Mouse (Mus musculus) forebrain, embryonic 12.5 days (tissue): ENCODE measurements around the gene Sh2d5. TPM values are rescaled to one million over a fixed set of nuclear protein-coding genes. Genes with fewer than 3 reads are reported as not detected.

Source experiments
- ATAC-seq: fragments of 200-750 bp; cut with Nextera tagmentation; 2 replicates; pipeline ENCODE4 v1.8.0; 2017; ENCODE audit warnings: moderate TSS enrichment; ENCODE audit not compliant: low FRiP score
- H3K27ac ChIP-seq: fragments of 300-500 bp; sonication (generic); 2 replicates; pipeline ENCODE4 v1.5.1; 2016; ENCODE audit warnings: mild to moderate bottlenecking
- H3K27me3 ChIP-seq: fragments of 300-500 bp; sonication (generic); 2 replicates; pipeline ENCODE4 v1.6.1; 2016; ENCODE audit warnings: mild to moderate bottlenecking
- H3K36me3 ChIP-seq: fragments of 300-500 bp; sonication (generic); replicated peaks from 2 replicates; pipeline ENCODE4 v1.6.1; 2016; ENCODE audit warnings: mild to moderate bottlenecking
- H3K4me1 ChIP-seq: fragments of 300-500 bp; sonication (generic); 2 replicates; pipeline ENCODE4 v1.6.1; 2016
- H3K4me2 ChIP-seq: fragments of 300-500 bp; sonication (generic); 2 replicates; pipeline ENCODE4 v1.6.1; 2016; ENCODE audit warnings: mild to moderate bottlenecking, moderate library complexity
- H3K4me3 ChIP-seq: fragments of 300-500 bp; sonication (generic); replicated peaks from 2 replicates; pipeline ENCODE4 v1.5.1; 2016; ENCODE audit warnings: mild to moderate bottlenecking
- H3K9ac ChIP-seq: fragments of 300-500 bp; sonication (generic); 2 replicates; pipeline ENCODE4 v1.6.1; 2016; ENCODE audit warnings: mild to moderate bottlenecking
- H3K9me3 ChIP-seq: fragments of 300-500 bp; sonication (generic); 2 replicates; pipeline ENCODE4 v1.6.1; 2016
- WGBS: fragments of 180-500 bp; shearing (Covaris S2); methylation state at CpG from one replicate; pipeline ENCODE4 v1.1.7; 2016; 5-methylcytosine and 5-hydroxymethylcytosine counted together
- polyA plus RNA-seq: library from polyadenylated mRNA; unstranded; fragments of >200 nt; fragmentation: Nextera tagmentation; extraction: Ambion mirVana; gene quantifications from 2 replicates; pipeline ENCODE4 v1.2.1, GENCODE M21; 2016

Gene Sh2d5
- polyA plus RNA-seq, result 1.3 and 1.6 TPM in 2 replicates

GRCm38 (mm10) chr4:138250088-138250960, at the start of gene Sh2d5, which contains the start of gene Kif17:
TSS of gene Sh2d5 (plus strand) at chr4:138250403.
TSS of gene Kif17 (plus strand) at chr4:138250435.
- H3K9ac ChIP-seq, result peak within 1 kb of the TSS; percentile 38
- WGBS, result 1% methylated on average over 58 of the region's 74 CpGs
- peaks cover 26% of the 10 kb centered on the region for H3K36me3 ChIP-seq
- ATAC-seq, result peak; percentile 88
- peaks cover 74% of the 10 kb centered on the region for H3K27me3 ChIP-seq
- H3K27ac ChIP-seq, result 0 out of 2 replicates have a peak within 1 kb of the TSS, but pooled peaks have one; percentile 6
- H3K4me1 ChIP-seq, result peaks cover 37% of the 10 kb centered on the region
- peak within 1 kb of the TSS; percentile 94 for H3K4me2 ChIP-seq
- H3K4me3 ChIP-seq, result peak within 1 kb of the TSS; percentile 56
- no peaks in the 10 kb centered on the region for H3K9me3 ChIP-seq

- no peak overlapping the region for H3K27ac ChIP-seq
- H3K9me3 ChIP-seq, result no peaks in the 10 kb centered on the region
- no peaks in the 10 kb centered on the region for H3K27me3 ChIP-seq
- no peak overlapping the region for H3K9ac ChIP-seq
- H3K36me3 ChIP-seq, result peaks cover 92% of the 10 kb centered on the region
- 90% methylated on average over 3 of the region's 3 CpGs for WGBS
- ATAC-seq, result no peak
- H3K4me1 ChIP-seq, result no peaks in the 10 kb centered on the region
- H3K4me2 ChIP-seq, result no peak overlapping the region
- no peak overlapping the region for H3K4me3 ChIP-seq
Observed at GRCm38 (mm10) chr4:138200769-138201168, 49.4 kb upstream of the Sh2d5 start.

GRCm38 (mm10) chr4:138201696-138202095, 48.5 kb upstream of the Sh2d5 start:
- H3K4me1 ChIP-seq, result no peaks in the 10 kb centered on the region
- peaks cover 86% of the 10 kb centered on the region for H3K36me3 ChIP-seq
- H3K27me3 ChIP-seq, result no peaks in the 10 kb centered on the region
- no peak overlapping the region for H3K4me3 ChIP-seq
- no peak for ATAC-seq
- H3K9ac ChIP-seq, result no peak overlapping the region
- WGBS, result 86% methylated on average over 9 of the region's 9 CpGs
- no peak overlapping the region for H3K27ac ChIP-seq
- H3K4me2 ChIP-seq, result no peak overlapping the region
- no peaks in the 10 kb centered on the region for H3K9me3 ChIP-seq

- Histone ChIP-seq H3K36me3 (peaks cover 40% of the 10 kb centered on the region), H3K4me3 (no peak overlapping the region)
- 90% methylated on average over 5 of the region's 5 CpGs for WGBS
Observed at GRCm38 (mm10) chr4:138210116-138210515, 40.1 kb upstream of the Sh2d5 start.

GRCm38 (mm10) chr4:138213861-138214260, 36.3 kb upstream of the Sh2d5 start:
- WGBS, result 91% methylated on average over 3 of the region's 3 CpGs
- Histone ChIP-seq H3K9me3 (no peaks in the 10 kb centered on the region), H3K27ac (no peak overlapping the region), H3K36me3 (peaks cover 15% of the 10 kb centered on the region), H3K4me3 (no peak overlapping the region), H3K9ac (no peak overlapping the region), H3K27me3 (no peaks in the 10 kb centered on the region), H3K4me1 (peaks cover 21% of the 10 kb centered on the region), H3K4me2 (no peak overlapping the region)
- ATAC-seq, result no peak

More at GRCm38 (mm10) chr4:138210116-138210515, 40.1 kb upstream of the Sh2d5 start:
- Histone ChIP-seq H3K4me2 (no peak overlapping the region), H3K4me1 (no peaks in the 10 kb centered on the region), H3K9me3 (no peaks in the 10 kb centered on the region), H3K27ac (no peak overlapping the region), H3K27me3 (no peaks in the 10 kb centered on the region), H3K9ac (no peak overlapping the region)
- no peak for ATAC-seq

- Histone ChIP-seq H3K36me3 (no peaks in the 10 kb centered on the region), H3K9me3 (no peaks in the 10 kb centered on the region), H3K4me3 (peak overlapping the region; percentile 96), H3K9ac (peak overlapping the region; percentile 97), H3K4me2 (peak overlapping the region; percentile 65), H3K27ac (peak overlapping the region; percentile 100), H3K4me1 (peaks cover 39% of the 10 kb centered on the region), H3K27me3 (no peaks in the 10 kb centered on the region)
- WGBS, result 49% methylated on average over 13 of the region's 13 CpGs
- ATAC-seq, result no peak
Observed at GRCm38 (mm10) chr4:138215671-138216199, 34.5 kb upstream of the Sh2d5 start.

GRCm38 (mm10) chr4:138216200-138216890, 33.9 kb upstream of the Sh2d5 start, which contains the start of gene Hp1bp3:
TSS of gene Hp1bp3 (plus strand) at chr4:138216296.
- Histone ChIP-seq H3K4me2 (peak within 1 kb of the TSS; percentile 65), H3K4me1 (peaks cover 39% of the 10 kb centered on the region), H3K27me3 (no peaks in the 10 kb centered on the region), H3K9ac (peak within 1 kb of the TSS; percentile 97), H3K9me3 (no peaks in the 10 kb centered on the region), H3K4me3 (peak within 1 kb of the TSS; percentile 96), H3K27ac (peak within 1 kb of the TSS; percentile 100), H3K36me3 (no peaks in the 10 kb centered on the region)
- under 1% methylated on average over 43 of the region's 84 CpGs for WGBS
- peak; percentile 78 for ATAC-seq

- H3K36me3 ChIP-seq, result peaks cover under 1% of the 10 kb centered on the region; the same call in 1 of the 2 replicates
- no peaks in the 10 kb centered on the region for H3K27me3 ChIP-seq
- peak overlapping the region; percentile 97 for H3K9ac ChIP-seq
- H3K27ac ChIP-seq, result peak overlapping the region; percentile 100
- peak; percentile 95 for ATAC-seq
- peaks cover 39% of the 10 kb centered on the region for H3K4me1 ChIP-seq
- no peaks in the 10 kb centered on the region for H3K9me3 ChIP-seq
- peak overlapping the region; percentile 65 for H3K4me2 ChIP-seq
- under 1% methylated on average over 46 of the region's 68 CpGs for WGBS
- peak overlapping the region; percentile 96 for H3K4me3 ChIP-seq
Observed at GRCm38 (mm10) chr4:138216891-138217392, 33.3 kb upstream of the Sh2d5 start.

- Histone ChIP-seq H3K36me3 (peaks cover 6% of the 10 kb centered on the region), H3K4me3 (peak overlapping the region; percentile 96), H3K9me3 (no peaks in the 10 kb centered on the region), H3K27me3 (no peaks in the 10 kb centered on the region), H3K27ac (peak overlapping the region; percentile 100), H3K4me2 (peak overlapping the region; percentile 65), H3K9ac (peak overlapping the region; percentile 93), H3K4me1 (peaks cover 39% of the 10 kb centered on the region)
- peak; percentile 36; the same call in 1 of the 2 replicates for ATAC-seq
- under 1% methylated on average over 36 of the region's 36 CpGs for WGBS
Observed at GRCm38 (mm10) chr4:138217441-138217840, 32.8 kb upstream of the Sh2d5 start.

- Histone ChIP-seq H3K9ac (peak overlapping the region; percentile 93), H3K4me2 (peak overlapping the region; percentile 65), H3K36me3 (peaks cover 13% of the 10 kb centered on the region), H3K4me1 (peaks cover 39% of the 10 kb centered on the region), H3K27ac (peak overlapping the region; percentile 100; the same call in 1 of the 2 replicates), H3K27me3 (no peaks in the 10 kb centered on the region), H3K4me3 (peak overlapping the region; percentile 96), H3K9me3 (no peaks in the 10 kb centered on the region)
- no peak for ATAC-seq
- WGBS, result 86% methylated on average over 11 of the region's 11 CpGs
Observed at GRCm38 (mm10) chr4:138217951-138218685, 32.1 kb upstream of the Sh2d5 start.

- Histone ChIP-seq H3K9me3 (no peaks in the 10 kb centered on the region), H3K9ac (no peak overlapping the region), H3K36me3 (peaks cover 25% of the 10 kb centered on the region), H3K27me3 (no peaks in the 10 kb centered on the region), H3K4me3 (no peak overlapping the region), H3K27ac (no peak overlapping the region), H3K4me1 (peaks cover 39% of the 10 kb centered on the region), H3K4me2 (no peak overlapping the region)
- ATAC-seq, result no peak
- WGBS, result 89% methylated on average over 5 of the region's 5 CpGs
Observed at GRCm38 (mm10) chr4:138219331-138219730, 30.9 kb upstream of the Sh2d5 start.
